Mouse (Mus musculus) cerebellum, adult 11-12 months (tissue): ENCODE measurements around the gene Sgpp2.
A peak's percentile ranks its signal among the peaks of the same experiment; 100 is the strongest.

Experiments
- DNase-seq: peaks from one replicate; pipeline ENCODE4 v3.0.0; 2022

Gene Sgpp2

GRCm38 (mm10) chr1:78310021-78310752, at the start of gene Sgpp2:
Gene Sgpp2 (plus strand): TSS chr1:78310345.
- peak; percentile 93 for DNase-seq

DNA sequence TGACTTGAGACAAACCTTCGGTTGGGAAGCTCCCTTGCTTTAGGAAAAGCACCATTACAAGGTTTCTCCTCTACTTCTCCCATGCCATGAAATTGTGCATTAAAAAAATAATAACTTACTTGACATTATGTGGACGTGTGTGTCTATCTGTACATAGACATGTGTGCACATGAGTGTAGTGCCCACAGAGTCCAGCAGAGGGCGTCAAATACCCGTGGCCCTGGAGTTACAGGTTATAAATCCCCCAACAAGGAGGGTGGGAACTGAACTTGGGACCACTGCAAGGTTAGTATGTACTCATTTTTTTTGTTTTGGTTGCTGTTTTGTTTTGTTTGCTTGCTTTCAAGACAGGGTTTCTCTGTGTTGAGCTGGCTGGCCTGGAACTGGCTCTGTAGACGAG, 42.6 kb upstream of the Sgpp2 start:
- no peak for DNase-seq

- no peak for DNase-seq
These were observed 37.2 kb upstream of the Sgpp2 start for GRCm38 (mm10) chr1:78272915-78273314.

DNA sequence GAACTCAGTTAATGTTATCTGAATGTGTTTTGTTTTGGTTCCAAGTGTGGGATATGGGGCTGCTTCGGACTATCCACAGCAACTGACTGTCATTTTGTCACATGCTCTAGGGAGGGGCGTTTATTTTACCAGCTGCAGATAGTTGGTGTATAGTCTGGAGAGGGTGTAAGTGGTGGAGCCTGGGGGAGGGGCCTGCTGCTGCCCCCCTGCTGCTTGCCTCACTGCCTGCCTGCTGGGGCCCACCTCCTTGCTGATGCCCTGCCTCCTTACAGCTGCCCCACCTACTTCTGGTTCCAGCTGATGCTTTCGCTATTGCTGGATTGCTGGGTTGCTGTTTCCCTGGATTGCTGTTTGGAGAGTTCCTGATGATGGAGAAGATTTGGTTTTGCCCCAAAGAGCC, 31.0 kb upstream of the Sgpp2 start:
- DNase-seq, result no peak

DNA sequence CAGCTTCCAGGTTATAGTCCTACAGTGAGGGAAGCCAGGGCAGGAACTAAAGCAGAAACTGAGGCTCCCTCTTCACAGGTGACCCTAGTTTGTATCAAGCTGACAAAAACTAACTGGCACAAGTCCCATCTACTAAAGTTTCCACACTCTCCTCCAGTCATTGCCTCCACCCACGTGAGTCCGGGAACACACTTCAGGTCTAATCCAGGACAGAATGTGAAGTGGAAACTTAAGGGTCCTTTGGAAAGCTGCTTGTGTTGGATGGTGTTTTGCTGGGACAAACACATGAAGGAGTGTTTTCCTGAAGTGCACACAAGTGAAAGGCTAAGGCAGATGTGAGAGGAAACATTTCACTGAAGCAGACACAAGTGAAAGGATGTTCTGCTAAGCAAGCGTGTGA, 17.7 kb upstream of the Sgpp2 start:
- no peak for DNase-seq

DNA sequence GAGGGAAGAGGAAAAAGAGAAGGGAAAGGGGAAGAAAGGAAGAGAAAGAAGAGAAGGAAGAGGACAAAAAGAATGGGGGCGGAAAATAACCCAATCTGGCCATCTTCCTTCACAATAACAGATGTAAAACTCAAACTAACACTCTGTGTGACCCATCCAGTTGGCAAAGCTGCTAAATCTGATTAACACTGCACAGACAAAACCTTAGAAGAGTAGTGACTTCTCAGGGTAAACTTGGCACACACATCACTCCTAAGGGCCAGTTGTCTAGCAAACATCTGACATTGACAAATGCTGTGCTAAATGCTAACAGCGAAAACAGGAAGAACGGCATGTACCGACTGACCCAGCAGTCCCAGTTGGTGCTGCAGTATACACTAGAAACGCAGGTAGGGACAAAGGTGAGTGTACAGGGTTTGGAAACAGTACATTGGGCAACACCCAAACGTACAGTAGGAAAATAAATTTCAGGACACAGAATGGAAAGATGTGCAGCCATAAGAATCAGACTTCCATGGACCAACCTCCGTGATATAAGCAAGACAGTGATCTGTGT, 10.4 kb upstream of the Sgpp2 start:
- DNase-seq, result no peak

- no peak for DNase-seq
These were observed 1.5 kb upstream of the Sgpp2 start for GRCm38 (mm10) chr1:78308688-78309087.

DNA sequence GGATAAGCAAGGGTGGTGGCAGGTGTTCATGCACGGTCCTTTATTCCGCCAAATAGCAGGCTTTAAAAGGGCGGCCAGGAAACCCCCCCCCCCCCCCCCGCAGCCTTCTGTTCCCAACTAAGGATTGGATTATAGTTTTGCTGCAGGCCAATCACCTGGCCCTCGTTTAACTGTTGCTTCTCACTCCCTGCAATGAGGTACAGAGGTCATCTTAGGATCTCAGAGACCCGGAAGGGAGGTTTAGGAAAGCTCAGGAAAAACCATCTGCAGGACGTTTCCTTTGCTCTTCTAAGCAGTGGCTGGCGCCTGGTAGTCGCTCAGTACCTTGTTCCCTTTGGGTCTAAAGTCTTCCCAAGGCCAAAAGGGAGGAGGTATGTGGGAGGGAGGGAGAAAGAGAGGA, 865 bp upstream of the Sgpp2 start:
- DNase-seq, result peak; percentile 36

DNA sequence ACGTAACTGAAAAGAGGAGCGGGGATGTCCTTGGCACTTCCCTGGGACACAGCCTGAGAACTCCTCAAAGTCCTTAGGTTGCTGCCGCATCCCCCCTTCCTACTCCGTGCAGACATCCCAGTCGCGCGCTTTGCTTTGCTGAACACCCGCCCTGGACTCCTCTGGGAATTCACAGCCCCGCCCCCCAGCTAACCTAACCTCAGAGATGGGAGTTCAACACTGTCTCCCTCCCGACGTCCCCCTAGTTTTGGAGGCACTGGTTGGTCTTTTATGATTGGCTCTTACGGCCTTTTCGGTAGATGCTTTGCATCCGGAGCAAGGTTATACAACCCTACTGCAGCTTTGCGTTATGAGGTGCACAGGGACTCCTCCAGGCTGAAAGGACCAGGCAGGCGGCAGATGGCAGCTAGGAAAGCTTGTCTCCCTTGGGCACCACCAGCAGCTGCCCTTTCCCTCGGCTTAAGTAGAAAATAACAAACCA, 756 bp downstream of the Sgpp2 start:
- DNase-seq, result peak; percentile 92

DNA sequence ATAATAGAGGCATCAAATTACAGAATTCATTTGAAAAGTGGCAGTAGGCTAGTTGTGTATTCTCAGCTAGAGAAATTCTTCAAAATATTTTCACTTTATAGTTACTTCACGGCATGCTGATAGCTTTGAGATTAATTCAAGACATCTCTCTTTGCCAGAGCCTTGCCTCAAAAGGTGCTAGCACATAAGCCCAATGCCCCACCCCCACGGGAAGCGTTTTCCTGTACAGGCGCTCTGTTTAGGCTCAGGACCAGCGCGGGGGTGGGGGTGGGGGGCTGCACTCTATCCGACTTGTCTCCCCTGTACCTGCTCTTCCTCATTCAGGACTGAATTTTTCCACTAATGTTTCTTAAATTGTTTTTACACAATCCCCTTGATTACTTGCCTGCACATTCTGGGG, 1.3 kb downstream of the Sgpp2 start:
- DNase-seq, result peak; percentile 62

DNA sequence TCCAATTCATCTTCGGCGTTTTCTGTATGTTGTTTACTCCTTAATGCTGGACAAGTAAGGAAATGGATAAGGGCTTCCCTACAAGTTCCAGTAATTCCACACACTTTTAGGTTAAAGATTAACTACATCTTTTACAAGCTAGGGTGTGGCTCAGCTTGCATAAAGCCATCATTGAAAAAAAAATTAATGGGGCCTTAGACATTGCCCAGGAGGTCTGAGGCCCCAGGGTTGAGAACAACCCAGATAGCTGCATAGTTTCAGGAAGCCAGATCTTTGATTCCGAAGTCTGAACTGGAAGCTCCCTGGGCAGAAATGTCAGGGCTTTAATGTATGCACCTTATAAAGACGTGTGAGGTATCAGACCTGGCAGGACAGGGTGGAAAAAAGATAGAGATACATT, 2.8 kb downstream of the Sgpp2 start:
- no peak for DNase-seq

DNA sequence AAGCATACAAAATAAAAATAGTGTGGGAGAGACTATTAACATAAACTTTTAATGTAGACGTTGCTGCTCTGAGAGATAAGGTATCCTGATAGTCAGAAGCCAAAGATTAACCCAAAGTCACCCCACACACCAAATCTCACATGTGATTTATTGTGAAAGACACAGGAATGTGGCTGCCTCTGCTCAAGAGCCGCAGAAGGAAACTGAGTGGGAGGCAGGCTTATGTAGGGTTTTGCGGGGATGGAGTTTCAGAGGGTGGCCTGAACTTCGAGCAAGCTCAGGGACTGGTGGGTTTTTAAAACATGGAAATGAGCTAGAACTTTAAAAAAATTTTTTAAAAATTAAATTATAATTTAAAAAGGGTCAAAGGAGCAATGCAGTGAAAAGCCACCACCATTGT, 3.8 kb downstream of the Sgpp2 start:
- DNase-seq, result no peak

DNA sequence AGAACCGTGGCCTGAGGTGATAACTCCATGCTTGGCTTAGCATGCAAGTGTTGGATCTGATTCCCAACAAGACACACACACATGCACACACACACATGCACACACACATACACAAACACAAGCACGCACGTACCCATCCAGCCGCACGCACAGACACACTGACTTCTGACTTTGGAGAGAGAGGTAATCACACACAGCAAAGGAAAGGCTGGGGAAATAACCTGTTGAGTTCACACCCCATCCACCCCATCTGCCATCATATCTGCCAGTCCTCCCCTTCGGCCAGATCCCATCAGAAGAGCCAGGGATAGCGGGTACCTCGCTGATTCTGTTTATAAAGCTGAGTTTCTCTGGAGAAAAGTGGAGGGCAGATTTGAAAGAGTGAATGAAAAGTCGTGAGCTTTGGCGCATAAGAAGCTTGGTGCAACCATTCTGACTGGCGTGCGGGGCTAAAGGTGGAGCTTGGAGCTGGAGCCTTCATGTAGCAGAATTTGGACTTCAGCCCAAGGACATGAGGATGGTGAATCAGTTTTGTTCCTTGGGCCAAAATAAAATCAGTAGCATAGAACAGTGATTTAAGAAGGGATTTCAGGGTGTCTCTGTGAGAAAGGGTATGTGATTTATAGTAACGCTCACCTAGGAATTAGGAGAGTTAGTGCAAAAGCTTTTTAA, 8.1 kb downstream of the Sgpp2 start:
- DNase-seq, result peak; percentile 36

DNA sequence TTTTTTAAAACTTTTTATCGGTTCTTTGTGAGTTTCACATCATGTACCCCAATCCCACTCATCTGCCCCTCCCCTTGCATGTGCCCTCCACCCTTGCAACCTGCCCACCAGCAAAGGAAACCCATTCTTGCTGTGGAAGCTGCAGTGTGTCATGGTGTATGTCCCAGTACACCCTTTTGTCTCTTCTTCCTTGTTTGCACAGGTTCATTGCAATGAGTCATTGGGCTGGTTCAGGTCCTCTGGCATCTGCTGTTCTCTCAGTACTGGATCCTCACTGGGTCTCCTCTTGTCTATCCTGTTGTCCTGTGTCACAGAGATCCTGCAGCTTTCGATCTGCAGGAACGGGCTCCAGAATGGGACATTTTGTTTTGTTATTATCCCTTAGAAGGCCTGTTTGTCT, 10.1 kb downstream of the Sgpp2 start:
- DNase-seq, result no peak

DNA sequence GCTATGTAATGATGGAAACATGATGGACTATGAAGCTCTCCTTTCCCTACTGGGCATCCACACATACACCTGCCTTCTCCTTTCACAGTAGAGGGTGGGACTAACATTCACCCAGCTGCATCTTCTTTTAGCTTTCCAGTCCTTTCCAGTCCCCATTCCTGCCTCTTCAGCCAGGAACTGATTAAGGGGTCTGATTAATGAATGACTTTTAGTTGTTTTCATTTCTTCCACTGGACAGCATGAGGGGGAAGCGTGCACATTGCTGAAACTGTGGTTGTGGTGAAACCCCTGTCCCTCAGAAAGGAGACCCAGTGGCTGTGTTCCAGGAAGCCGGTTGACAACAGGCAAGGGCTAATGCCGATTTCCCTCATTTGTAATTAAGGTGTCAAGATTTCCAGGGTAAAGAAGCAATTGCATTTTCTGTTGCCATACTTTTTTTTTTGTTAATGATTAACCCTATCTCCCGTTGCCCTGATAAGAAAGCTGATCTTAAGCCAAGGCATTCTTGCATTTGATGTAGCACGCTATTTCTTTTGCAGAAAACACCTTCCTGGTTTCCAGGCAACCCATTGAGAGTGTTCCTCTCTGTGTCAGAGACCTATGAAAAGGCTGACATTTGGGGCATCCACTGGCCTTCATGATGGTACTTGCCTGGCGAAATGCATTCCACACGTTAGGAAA, 12.1 kb downstream of the Sgpp2 start:
- no peak for DNase-seq

DNA sequence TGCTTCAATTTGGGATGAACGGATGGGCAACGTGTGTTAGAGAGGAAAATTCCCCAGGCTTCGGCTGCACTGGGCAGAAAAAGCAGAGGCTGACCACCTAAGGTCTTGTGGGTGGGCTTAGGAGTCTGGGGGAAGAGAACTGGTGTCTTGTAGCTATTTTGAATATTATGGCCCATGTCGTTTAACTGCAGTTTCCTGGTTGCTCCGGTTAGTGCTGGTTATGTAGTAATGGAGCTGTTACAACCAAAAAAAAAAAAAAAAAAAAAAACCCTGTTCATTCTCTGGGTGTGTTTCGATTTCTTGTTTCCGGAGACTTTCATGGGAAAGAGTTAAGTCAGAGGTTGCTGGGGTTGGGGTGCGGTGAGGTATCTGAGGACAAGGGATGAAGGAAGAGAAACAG, 12.7 kb downstream of the Sgpp2 start:
- DNase-seq, result no peak

- no peak for DNase-seq
These were observed 13.9 kb downstream of the Sgpp2 start for GRCm38 (mm10) chr1:78324044-78324443.

GRCm38 (mm10) chr1:78325851-78326250, 15.7 kb downstream of the Sgpp2 start:
- no peak for DNase-seq

GRCm38 (mm10) chr1:78328646-78329045, 18.5 kb downstream of the Sgpp2 start:
- no peak for DNase-seq

GRCm38 (mm10) chr1:78329861-78330260, 19.7 kb downstream of the Sgpp2 start:
- DNase-seq, result no peak

- no peak for DNase-seq
These were observed 20.5 kb downstream of the Sgpp2 start for GRCm38 (mm10) chr1:78330620-78331158.

DNA sequence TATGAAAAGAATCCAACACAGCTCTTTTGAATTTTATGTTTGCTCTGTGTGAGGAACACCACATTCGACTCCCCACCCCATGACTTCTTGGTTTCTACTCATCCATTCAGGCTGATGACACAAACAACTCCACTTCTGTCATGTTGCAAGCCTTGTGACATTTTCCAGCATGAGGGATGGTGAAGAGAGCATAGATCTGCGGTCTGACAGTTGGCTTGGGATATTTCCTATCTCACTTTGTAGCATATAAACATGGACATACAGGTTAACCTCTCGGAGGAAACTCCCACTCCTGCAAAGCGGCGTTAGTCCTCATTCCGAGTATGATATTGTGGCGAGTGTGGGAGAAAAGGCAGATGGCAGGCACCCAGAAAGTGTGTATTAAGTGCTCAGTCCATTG, 27.6 kb downstream of the Sgpp2 start:
- DNase-seq, result no peak

- no peak for DNase-seq
These were observed 28.1 kb downstream of the Sgpp2 start for GRCm38 (mm10) chr1:78338212-78338611.
